Mouse (Mus musculus) layer of hippocampus, postnatal 10 days (tissue): ENCODE results near the gene Igf2. TPM values are rescaled to one million over a fixed set of nuclear protein-coding genes. Genes with fewer than 3 reads are reported as not detected.
A peak's percentile ranks its signal among the peaks of the same experiment; 100 is the strongest.

Experiments used
- DNase-seq, 2 experiments: peaks; one replicate each; pipeline ENCODE4 v3.0.0; 2021; ENCODE audit warnings: low spot score in 2 of 2
- long read RNA-seq: library from polyadenylated mRNA; stranded (forward); transcript quantifications from one replicate; pipeline ENCODE4 v2.0.0, GENCODE M21; 2023
- total RNA-seq, 2 experiments: library from RNA; stranded (reverse); gene quantifications; 2 replicates each; pipeline ENCODE4 v1.2.3; 2021

Gene Igf2
- 100 to 1,000 TPM; 209 to 223 TPM for total RNA-seq
- long read RNA-seq, partial matches to known transcripts, result 11 of 11 reads
- long read RNA-seq, other reads (novel, unspliced or antisense), result 0 of 11 reads

DNA sequence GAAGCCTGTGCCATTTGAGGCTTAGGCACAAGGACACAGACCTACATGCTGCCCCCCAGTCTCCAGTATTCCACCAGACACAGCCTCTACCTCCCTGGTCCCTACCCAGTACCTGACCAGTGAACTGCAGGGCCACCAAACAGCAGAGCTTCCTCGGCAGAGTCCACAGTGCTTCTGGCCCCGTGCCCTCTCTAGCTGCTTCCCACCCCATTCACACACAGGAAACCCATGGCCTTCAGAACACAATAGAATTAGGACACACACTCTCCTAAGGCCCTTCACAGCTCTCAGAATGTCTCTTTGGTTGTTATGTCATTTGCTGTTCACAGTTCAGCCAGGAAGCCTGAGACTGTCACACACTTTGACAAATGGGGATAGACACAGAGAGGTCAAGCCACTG, at the start of gene Igf2:
Gene Igf2, minus strand, starts transcription at position 158 of the 400 bp plus-strand sequence.
- DNase-seq, result no peak

DNA sequence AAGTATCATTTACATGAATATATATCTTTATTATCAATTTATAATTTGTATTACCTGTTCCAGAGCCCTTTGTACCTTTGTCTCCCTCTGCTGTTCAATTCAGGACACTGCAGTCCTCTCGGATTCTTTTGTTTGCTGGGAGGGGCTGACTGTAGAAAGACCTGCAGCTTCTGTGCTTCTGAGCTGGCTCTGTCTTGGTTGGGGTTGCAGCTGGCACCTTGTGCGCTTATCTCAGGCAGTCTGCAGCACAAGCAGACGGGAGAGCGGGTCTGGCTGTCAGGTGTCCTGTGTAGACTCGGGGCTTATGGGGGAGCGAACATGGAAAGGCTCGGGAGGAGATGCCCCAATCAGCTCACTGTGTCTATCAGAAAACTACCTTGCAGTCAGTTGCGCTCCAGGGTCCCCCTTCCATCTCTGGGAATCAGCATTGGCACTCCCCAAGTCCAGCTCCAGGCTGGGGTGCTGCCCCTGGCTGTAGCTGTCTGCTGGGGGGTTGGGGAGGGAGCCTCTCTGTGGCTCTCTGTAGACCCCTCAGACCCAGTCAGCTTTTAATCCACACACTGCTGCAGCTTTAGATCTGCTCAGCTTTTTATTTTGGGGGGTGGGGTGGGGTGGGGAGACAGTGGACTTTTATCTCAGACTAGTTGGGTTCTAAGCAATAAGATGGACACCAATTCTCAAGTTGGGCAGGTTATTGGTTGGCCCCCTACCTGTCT, 48.3 kb upstream of the Igf2 start:
- peak; percentile 63 to 68 for DNase-seq

DNA sequence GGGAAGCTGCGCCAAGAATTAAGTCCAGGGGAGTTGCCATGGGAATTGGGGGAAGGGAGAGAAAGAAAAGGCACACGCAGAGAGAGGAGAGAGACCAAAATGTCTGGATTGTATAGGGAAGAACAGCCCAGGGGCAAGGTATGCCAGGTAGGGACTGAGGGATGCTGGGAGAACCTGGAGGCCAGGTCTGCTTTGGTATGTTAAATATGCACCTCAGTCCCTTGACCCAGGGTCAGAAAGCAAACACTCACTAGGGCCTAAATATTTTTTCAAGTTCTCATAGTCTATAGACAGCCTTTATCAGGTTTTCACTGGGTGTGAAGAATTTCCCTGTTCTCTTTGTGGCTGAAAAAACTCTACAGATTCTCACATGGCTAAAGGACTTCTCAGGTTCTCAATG, 40.3 kb upstream of the Igf2 start:
- DNase-seq, result no peak

GRCm38 (mm10) chr7:142699334-142699860, 32.8 kb upstream of the Igf2 start:
- no peak for DNase-seq

DNA sequence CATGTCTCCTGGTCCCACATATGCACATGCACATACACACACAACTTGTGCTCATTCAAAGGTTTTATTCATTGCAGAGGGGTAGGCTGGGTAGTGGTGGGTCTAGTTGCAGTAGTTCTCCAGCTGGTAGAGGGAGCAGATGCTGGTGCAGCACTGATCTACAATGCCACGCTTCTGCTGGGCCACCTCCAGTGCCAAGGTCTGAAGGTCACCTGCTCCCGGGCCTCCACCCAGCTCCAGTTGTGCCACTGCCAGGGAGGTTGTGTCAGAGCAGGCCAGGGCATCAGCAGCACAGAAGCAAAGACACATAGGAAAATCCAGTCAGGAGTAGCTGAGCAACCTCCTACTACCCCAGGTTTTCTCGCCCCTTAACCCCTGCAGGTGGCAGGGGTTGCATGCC, 12.0 kb upstream of the Igf2 start:
- no peak for DNase-seq

DNA sequence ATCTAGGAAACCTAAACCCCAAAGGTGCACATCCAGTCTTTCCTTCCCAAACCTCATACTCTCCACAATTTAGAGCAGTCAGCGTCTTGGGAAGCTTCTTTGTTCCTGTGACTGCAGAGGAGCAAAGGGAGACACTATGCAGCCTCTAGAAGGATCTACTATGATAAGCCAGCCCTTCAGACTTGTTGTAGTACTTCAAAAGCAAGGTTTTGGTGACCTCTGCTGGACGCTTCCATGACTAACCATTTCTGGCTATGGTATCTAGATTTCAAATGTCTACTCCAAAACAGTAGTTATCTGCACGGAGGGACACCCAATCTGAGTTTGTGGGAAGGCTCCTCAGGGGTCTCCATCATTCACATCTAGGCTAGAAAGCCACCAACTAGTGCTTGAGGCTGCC, 9.0 kb upstream of the Igf2 start:
- peak; percentile 77 to 79 for DNase-seq

GRCm38 (mm10) chr7:142675141-142675540, 8.5 kb upstream of the Igf2 start:
- DNase-seq, result no peak

GRCm38 (mm10) chr7:142672120-142672519, 5.5 kb upstream of the Igf2 start:
- peak; percentile 75 to 80 for DNase-seq

DNA sequence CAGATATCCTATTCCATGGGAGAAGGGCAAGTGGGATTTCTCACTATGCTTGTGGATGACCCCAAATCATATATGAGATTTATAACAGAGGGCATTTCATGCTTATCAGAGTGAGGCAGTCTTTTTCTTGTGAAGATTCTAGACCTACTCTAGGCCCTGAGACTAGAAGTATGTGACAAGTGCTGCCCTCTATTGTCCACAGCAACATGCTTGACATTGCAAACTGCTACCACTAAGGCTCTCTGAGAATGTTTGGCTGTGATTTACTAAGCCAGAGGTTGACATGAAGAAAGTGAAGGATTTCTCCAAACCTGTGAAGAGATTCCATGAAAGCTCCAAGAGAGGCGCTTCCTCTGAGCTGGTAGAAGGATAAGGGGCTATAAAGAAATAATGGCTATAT, 4.5 kb upstream of the Igf2 start:
- DNase-seq, result no peak

DNA sequence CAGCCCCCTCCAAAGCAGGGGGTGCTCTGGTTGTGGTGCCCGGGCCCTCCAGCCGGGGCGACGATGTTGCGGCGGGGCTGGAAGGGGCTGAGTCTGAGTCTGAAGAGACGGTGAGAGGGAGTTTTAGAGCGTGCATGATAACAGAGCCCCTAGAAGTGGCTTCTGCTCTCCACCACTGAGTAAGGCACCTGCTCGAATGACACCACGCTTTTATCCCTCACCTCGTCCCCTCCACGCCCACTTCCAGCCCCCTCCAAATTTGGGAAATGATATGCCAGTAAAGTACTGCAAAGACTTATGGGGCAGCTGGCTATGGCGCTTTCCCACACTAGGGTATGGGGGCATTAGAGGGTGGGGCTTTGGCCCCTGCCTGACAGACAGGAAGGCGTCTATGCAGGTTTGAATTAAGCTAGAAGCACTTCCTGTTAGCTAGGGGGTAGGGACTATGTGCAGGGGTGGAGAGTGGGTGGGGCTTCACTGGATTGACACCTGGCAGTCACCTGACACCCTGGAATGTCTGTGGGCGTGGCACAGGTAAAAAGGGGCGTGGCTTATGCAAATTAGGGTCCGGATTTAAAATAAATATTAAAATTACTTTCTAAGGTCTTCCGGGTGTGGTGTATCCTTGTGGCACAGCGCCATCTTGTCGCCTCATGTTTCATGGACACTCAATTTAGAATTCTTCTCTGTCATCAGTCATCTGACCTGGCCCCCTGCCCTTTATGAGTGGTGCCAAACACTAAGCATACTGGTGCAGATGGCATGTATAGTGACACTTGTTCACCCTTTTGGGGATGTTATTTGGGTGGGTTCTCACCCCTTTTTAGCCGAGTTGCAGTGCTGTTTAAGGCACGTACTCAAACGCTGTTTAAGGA, 3.4 kb upstream of the Igf2 start, which contains the start of gene Gm49394:
Gene Gm49394, minus strand, starts transcription at position 192 of the 875 bp plus-strand sequence.
- DNase-seq, result no peak

- DNase-seq, result no peak
Measured at GRCm38 (mm10) chr7:142668328-142668727, 1.7 kb upstream of the Igf2 start.

- no peak for DNase-seq
Measured at GRCm38 (mm10) chr7:142667521-142667920, 905 bp upstream of the Igf2 start.

DNA sequence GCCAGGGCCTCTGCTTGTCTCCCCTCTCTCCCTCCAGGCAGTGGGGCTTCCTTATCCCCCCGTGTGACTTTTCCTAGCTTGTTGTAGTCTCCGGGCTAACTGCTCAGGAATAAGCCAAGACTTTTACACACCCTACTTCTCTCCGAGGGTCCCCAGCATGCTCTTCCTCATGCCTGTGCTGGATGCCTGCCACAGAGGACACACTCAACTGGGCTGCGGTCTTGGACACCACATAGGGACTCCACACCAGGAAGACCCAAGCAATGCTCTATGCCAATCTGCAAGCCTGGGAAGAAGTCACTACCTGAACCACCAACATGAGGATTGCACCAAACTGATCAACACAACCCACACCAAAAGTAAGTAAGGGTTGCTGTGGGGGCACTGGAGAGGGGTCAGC, 507 bp downstream of the Igf2 start:
- no peak for DNase-seq

- no peak for DNase-seq
Measured at GRCm38 (mm10) chr7:142665364-142665763, 1.3 kb downstream of the Igf2 start.

DNA sequence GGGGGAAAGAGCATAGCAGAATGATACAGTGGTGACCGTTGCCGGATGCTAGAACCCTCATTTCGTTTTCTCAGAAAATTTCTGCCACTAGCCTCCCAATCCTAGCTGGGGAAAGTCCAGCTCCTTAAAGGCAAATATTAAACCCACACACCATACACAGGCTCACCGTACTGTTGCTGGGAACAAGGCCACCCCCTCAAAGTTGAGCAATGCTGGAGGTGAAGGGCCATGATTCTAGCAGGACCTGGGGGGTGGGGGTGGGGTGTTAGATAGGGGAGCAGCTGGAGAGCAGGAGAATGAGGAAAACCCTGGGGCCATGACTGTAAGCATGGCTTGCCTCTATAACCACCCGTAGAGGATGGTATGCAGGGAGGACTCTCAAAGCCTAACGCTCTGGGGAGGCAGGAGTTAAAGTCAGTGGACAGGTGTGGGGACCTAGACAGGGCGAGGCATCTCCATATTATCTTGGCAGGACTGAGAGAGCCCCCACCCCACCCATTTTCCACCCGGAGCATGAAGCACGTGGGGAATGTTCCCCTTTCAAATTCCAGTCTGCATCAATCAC, 2.1 kb downstream of the Igf2 start:
- DNase-seq, result no peak

DNA sequence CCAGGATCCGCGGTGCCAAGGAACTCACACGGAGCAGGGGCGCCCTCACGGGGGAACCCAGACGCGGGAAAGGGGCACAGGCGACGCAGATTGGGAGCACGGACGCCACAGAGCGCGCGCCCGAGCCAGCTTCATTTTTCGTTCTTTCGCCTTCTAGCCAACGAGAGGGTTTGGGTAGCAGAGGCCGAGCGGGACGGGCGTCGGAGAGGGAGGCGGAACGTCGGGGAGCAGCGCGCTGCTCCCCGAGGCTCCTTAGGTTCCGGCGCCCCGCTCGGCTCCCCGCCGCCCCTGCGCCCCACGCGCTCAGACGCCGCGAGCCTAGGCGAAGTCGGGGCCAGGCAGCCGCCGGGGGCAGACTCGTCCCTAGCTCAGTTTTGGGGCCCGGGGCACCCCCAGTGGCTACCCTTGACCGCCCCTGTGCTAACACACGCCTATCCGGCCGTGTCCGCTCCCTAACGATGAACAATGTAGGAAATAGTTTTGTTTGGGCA, 2.6 kb downstream of the Igf2 start:
- DNase-seq, result no peak

DNA sequence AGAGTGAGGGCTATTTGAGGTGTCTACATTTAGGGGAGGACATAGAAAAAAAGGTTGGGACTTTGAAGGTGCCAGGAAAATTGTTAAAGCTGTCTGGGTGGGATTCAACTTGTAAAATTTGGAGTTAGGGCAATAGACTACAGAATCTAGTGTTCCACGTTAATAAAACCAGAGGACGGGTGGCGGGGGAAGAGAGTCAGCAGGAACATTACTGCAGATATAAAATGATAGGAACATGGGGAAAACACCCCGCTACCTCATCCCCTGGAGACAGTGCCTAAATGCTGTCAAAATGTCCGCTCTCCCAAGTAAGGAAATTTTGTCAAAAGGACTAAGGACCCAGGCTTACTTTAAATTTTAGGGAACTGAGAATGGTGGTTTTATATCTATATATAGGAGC, 3.5 kb downstream of the Igf2 start:
- no peak for DNase-seq

DNA sequence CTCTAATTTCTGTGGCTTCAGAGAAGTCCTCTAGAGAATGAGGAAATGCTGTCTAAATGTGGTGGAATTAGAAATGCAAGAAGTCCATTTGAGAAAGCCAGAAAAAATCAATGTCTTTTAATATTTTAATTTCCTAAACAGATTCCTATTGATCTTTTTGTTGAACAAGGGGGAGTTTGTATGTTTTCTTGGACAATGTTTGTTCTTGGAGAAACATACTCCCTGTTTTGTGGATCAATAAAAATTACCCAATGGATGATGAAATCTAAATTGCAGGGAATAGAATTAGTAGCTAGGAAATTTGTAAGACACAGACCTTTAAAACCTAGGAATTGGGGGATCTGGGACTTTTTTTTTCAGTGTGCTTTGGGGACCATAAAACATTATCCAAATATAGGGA, 4.8 kb downstream of the Igf2 start:
- no peak for DNase-seq

DNA sequence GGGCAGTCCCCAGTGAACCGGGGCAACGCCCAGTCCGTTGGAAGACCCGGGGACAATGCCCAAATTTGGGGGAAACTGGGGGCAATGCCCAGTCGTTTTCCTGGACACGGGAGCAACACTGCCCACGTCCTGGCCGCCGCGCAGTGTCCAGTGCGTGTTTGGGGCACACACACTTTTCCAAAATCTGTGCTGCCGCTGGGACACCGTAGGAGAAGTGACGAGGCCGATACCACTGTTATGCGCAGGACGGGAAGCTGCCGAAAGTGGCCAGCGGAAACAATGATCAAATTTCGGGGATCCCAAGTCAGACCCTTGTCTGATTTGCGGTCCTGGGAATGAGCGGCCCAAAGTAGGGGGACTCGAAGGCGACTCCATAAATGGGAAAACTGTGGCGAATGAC, 5.6 kb downstream of the Igf2 start:
- DNase-seq, result no peak

DNA sequence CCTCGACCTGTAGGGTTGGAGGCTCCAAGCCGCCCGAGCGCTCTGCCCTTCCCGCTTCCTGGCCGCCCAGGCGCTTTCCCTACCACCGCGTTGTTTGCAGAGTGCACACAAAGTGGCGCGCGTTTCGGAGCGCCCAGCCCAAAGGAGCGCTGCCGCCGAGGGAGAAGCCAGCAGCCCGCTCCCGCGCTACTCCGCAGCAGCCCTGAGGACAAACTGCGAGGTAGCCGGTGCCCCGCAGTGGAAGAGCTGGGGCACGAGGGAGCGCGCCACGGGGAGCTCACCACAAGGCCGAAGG, 6.0 kb downstream of the Igf2 start:
- no peak for DNase-seq

DNA sequence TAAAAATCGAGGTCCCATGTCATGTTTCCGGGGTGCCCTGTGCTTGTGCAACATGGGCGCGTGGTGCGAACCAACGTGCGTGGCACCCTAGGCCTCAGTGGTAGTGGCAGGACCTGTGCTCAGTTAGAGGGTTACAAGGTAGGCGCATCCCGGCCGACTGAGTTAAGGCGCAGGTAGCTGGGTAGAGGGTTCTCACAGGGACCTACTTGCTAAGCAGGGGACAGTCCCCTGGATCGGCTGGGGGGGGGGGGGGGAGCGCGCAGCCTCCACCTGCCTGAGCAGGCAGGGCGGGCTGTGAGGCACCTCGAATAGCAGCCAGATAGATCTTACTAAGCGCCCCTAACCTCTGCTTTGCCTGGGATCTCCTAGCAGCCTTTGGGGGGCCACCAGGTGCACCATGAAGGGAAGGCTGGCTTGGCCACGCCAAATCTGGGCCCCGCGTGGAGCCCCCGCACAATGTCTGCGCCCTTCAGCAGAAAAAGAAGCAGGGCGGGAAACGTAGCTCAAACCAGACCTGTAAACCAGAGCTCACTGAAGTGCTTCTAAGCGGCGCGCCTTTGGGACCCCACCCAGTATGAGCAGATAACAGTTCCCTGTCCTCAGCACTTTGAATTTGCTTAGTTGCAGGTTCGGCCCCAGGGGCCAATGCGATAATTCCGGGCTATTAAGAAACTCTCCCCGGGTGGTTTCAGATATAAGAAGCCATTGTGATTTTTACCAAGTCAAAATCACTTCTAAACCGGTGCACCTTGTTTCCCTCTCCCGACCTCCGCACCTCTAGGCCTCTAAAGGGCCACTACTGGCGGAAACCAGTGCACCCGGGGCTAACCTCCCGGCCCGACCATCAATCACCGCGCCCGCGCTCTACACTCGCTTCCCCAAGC, 6.6 kb downstream of the Igf2 start:
- DNase-seq, result no peak
